Mouse (Mus musculus): ENCODE results near the gene Gm12355.
"Not testable (repeated sequence)": the region's sequence is repeated elsewhere in the genome, so short reads cannot be mapped to it uniquely, and the experiment has no call there.

- not testable (repeated sequence) for TF ChIP-seq CTCF, POLR2A (IDR thresholded peaks at IDR 0.05; ENCODE audit: insufficient read depth, low read depth, low read length)
These were observed 29.6 kb upstream of the Gm12355 start for GRCm38 (mm10) chr11:98655076-98655475.

Data from olfactory bulb, adult 2 months (tissue).